Mouse (Mus musculus) kidney, postnatal 0 days (tissue): ENCODE measurements at regions not wholly inside any gene's neighbourhood (a gene's known extent, or its start where the extent isn't known, plus 50 kb on each side); places are given as distances from the start of the nearest gene placed in this dataset.

Experiments used
- ATAC-seq: fragments of 200-750 bp; cut with Nextera tagmentation; replicated peaks from 2 replicates; pipeline ENCODE4 v1.8.0; 2017; ENCODE audit warnings: low read depth, moderate number of reproducible peaks, moderate TSS enrichment, moderate library complexity; ENCODE audit not compliant: low FRiP score
- DNase-seq: peaks from one replicate; pipeline ENCODE4 v3.0.0-alpha.2; 2016; ENCODE audit warnings: low spot score
- H3K27ac ChIP-seq: fragments of 300-500 bp; sonication (generic); 2 replicates; pipeline ENCODE4 v1.5.1; 2014; ENCODE audit warnings: mild to moderate bottlenecking
- H3K27me3 ChIP-seq: fragments of 300-500 bp; sonication (generic); 2 replicates; pipeline ENCODE4 v1.6.1; 2014; ENCODE audit warnings: low read length, mixed read lengths; ENCODE audit not compliant: insufficient read depth
- H3K36me3 ChIP-seq: fragments of 300-500 bp; sonication (generic); 2 replicates; pipeline ENCODE4 v1.6.1; 2014; ENCODE audit warnings: low read length, mixed read lengths; ENCODE audit not compliant: insufficient read depth
- H3K4me1 ChIP-seq: fragments of 300-500 bp; sonication (generic); replicated peaks from 2 replicates; pipeline ENCODE4 v1.6.1; 2014; ENCODE audit warnings: antibody characterized with exemption, low read length, mixed read lengths; ENCODE audit not compliant: insufficient read depth
- H3K4me2 ChIP-seq: fragments of 300-500 bp; sonication (generic); 2 replicates; pipeline ENCODE4 v1.6.1; 2014; ENCODE audit warnings: mild to moderate bottlenecking, low read length, moderate library complexity, mixed read lengths
- H3K4me3 ChIP-seq: fragments of 300-500 bp; sonication (generic); replicated peaks from 2 replicates; pipeline ENCODE4 v1.5.1; 2014; ENCODE audit warnings: low read depth, low read length
- H3K9ac ChIP-seq: fragments of 300-500 bp; sonication (generic); 2 replicates; pipeline ENCODE4 v1.6.1; 2014; ENCODE audit warnings: low read depth, low read length
- H3K9me3 ChIP-seq: fragments of 300-500 bp; sonication (generic); replicated peaks from 2 replicates; pipeline ENCODE4 v1.6.1; 2016; ENCODE audit warnings: low read length, inconsistent platforms, mixed read lengths
- CTCF ChIP-seq: IDR thresholded peaks from 2 replicates; pipeline ENCODE4 v1.5.1; 2016; ENCODE audit warnings: antibody characterized with exemption, low read depth, mild to moderate bottlenecking, moderate library complexity
- WGBS: fragments of 180-500 bp; shearing (Covaris S2); extraction: QIAGEN DNeasy Blood & Tissue Kit; methylation state at CpG from one replicate; pipeline ENCODE4 v1.1.7; 2014; 5-methylcytosine and 5-hydroxymethylcytosine counted together

GRCm38 (mm10) chr8:34530896-34531679 lies 419.6 kb upstream of the Gm10131 start:
- Histone ChIP-seq H3K36me3 (no peaks in the 10 kb centered on the region), H3K9me3 (no peaks in the 10 kb centered on the region), H3K4me3 (no peak overlapping the region), H3K27me3 (no peaks in the 10 kb centered on the region), H3K4me2 (no peak overlapping the region), H3K4me1 (no peaks in the 10 kb centered on the region), H3K9ac (no peak overlapping the region), H3K27ac (no peak overlapping the region)
- DNase-seq (peak; percentile 43), ATAC-seq (no peak)
- WGBS = 63% methylated on average over 11 of the region's 11 CpGs
- TF ChIP-seq CTCF = peak; percentile 13; the same call in 1 of the 2 replicates

DNA sequence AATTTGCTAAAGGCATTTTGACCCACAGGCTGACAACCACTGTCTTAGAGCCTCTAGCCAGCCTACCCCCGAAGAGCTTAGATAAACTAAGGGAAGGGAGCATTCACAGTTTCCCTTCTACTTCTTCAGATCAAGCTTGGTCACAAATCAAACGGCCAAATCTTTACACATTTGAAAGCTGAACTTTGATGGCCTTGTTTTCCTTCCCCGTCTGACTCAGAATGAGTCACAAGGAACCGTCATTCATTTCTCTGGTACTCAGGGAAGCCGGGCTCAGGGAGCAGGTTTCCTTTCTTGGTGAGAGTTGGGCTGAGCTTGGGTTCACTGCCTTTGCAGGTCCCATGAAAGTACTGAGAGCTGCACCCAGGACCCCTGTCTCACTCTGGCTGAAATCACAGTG lies 418.5 kb upstream of the Gm10131 start:
- H3K4me3 ChIP-seq = no peak overlapping the region
- no peaks in the 10 kb centered on the region for H3K4me1 ChIP-seq
- DNase-seq (no peak), ATAC-seq (no peak)
- WGBS = 44% methylated on average over 5 of the region's 5 CpGs
- H3K27me3 ChIP-seq = no peaks in the 10 kb centered on the region
- H3K27ac ChIP-seq = no peak overlapping the region
- H3K9me3 ChIP-seq = no peaks in the 10 kb centered on the region
- TF ChIP-seq CTCF = no peak
- no peak overlapping the region for H3K4me2 ChIP-seq
- H3K9ac ChIP-seq = no peak overlapping the region
- H3K36me3 ChIP-seq = no peaks in the 10 kb centered on the region

GRCm38 (mm10) chr8:34529452-34529851 lies 417.9 kb upstream of the Gm10131 start:
- no peaks in the 10 kb centered on the region for H3K4me1 ChIP-seq
- no peak overlapping the region for H3K4me3 ChIP-seq
- H3K4me2 ChIP-seq = no peak overlapping the region
- H3K9ac ChIP-seq = no peak overlapping the region
- H3K27ac ChIP-seq = no peak overlapping the region
- no peak for TF ChIP-seq CTCF
- H3K27me3 ChIP-seq = no peaks in the 10 kb centered on the region
- no peaks in the 10 kb centered on the region for H3K9me3 ChIP-seq
- ATAC-seq (no peak), DNase-seq (no peak)
- 94% methylated on average over 1 of the region's 1 CpGs for WGBS
- H3K36me3 ChIP-seq = no peaks in the 10 kb centered on the region

DNA sequence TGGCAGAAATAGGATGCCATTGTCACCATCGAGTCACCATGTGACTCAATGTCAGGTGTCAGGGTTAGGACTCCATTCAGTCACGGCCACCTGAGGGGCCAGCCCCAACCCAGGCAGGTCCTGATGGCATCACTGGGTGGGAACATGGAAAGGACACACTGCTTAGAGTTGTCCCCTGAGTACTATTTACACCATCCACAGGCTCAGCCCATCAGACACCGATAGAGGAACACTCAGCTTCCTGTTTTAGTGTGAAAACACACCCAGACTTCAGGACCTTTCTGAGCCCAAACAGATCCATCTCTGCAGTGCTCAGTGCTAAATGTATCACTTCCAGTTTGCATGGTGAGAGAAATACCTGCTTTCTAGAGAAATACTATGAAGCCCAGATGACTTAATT lies 416.7 kb upstream of the Gm10131 start:
- Histone ChIP-seq H3K27ac (no peak overlapping the region), H3K4me3 (no peak overlapping the region), H3K4me1 (no peaks in the 10 kb centered on the region), H3K9me3 (no peaks in the 10 kb centered on the region), H3K4me2 (no peak overlapping the region), H3K9ac (no peak overlapping the region), H3K27me3 (no peaks in the 10 kb centered on the region), H3K36me3 (no peaks in the 10 kb centered on the region)
- ATAC-seq (no peak), DNase-seq (no peak)
- WGBS = 78% methylated on average over 3 of the region's 3 CpGs
- no peak for TF ChIP-seq CTCF

- no peaks in the 10 kb centered on the region for H3K9me3 ChIP-seq
- DNase-seq = peak; percentile 70
- H3K27ac ChIP-seq = no peak overlapping the region
- WGBS = 42% methylated on average over 4 of the region's 4 CpGs
- no peaks in the 10 kb centered on the region for H3K4me1 ChIP-seq
- H3K27me3 ChIP-seq = no peaks in the 10 kb centered on the region
- no peak overlapping the region for H3K4me2 ChIP-seq
- H3K4me3 ChIP-seq = no peak overlapping the region
- no peak overlapping the region for H3K9ac ChIP-seq
- ATAC-seq = no peak
- no peak for TF ChIP-seq CTCF
- no peaks in the 10 kb centered on the region for H3K36me3 ChIP-seq
These were observed 413.7 kb upstream of the Gm10131 start for GRCm38 (mm10) chr8:34525231-34525630.

- Histone ChIP-seq H3K27me3 (no peaks in the 10 kb centered on the region), H3K27ac (no peak overlapping the region), H3K9me3 (no peaks in the 10 kb centered on the region), H3K4me1 (no peaks in the 10 kb centered on the region), H3K4me2 (no peak overlapping the region), H3K9ac (no peak overlapping the region), H3K36me3 (no peaks in the 10 kb centered on the region), H3K4me3 (no peak overlapping the region)
- ATAC-seq (no peak), DNase-seq (no peak)
- TF ChIP-seq CTCF = no peak
- WGBS = 79% methylated on average over 3 of the region's 3 CpGs
These were observed 412.3 kb upstream of the Gm10131 start for GRCm38 (mm10) chr8:34523849-34524248.

DNA sequence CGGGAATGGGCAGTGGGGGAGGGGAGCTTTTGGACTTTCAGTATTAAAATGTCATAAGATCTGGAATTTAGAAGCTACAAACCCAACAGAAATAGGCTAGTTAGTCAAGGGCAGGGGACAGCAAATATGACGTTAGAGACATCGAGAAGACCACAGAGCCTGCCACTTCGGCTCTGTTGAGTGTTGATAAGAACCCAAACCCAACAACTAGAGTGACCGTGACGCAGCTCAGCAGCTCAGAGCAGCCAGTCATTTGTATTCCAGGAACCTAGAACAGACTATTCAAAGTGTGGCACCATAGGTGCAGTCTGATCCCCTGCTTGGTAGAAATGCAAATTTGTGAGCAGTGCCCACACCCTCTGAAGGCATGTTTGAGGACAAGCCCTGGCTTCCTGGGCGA lies 409.8 kb upstream of the Gm10131 start:
- Histone ChIP-seq H3K27ac (no peak overlapping the region), H3K9me3 (no peaks in the 10 kb centered on the region), H3K36me3 (no peaks in the 10 kb centered on the region), H3K9ac (no peak overlapping the region), H3K4me2 (no peak overlapping the region), H3K4me3 (no peak overlapping the region), H3K4me1 (no peaks in the 10 kb centered on the region), H3K27me3 (no peaks in the 10 kb centered on the region)
- WGBS = 90% methylated on average over 7 of the region's 7 CpGs
- ATAC-seq (no peak), DNase-seq (no peak)
- no peak for TF ChIP-seq CTCF
